Mouse (Mus musculus): Measurements from ENCODE around the gene Trmt44.

- no peak for TF ChIP-seq CTCF (IDR thresholded peaks at IDR 0.05; ENCODE audit: low read depth, low read length)
- TF ChIP-seq POLR2A (IDR thresholded peaks at IDR 0.05; ENCODE audit: extremely low read depth, insufficient read depth, low read length), result no peak
Observed at GRCm38 (mm10) chr5:35525469-35526123, 49.3 kb downstream of the Trmt44 start, which contains the start of gene Cpz.
